Mouse (Mus musculus): ENCODE results near the gene Matn3.
A peak's percentile ranks its signal among the peaks of the same experiment; 100 is the strongest.

Gene Matn3

DNA sequence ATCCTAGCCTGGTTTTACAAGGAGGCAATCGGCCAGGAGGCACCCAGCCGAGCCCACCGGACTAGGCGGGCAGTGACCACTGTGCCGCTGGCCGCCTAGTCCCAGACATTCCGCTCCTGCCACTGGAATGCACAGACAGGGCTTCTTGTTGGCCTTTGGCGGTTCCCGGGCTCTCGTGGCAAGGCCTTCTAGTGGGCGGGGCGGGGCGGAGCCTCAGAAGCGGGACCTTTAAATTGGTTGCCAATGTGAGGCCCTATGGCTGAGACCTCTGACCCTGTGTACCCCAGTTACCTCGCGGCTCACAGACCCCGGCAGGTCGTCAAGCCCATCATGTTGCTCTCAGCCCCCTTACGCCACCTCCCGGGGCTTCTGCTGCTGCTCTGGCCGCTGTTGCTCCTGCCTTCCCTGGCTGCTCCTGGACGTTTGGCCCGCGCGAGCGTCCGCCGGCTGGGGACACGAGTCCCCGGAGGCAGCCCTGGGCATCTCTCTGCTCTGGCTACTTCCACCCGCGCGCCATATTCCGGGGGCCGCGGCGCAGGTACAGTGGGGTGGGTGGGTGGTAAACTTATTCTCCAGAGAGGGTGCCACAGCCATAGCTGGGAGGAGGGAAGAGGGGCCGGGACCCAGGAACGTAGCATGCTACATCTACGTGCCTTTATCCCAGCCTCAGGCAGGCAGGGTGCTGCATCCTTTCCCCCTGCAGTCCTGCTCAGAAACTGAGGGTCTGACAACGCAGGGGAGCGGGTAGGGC, at the start of gene Matn3:
Gene Matn3, plus strand, starts transcription at position 216 of the 751 bp plus-strand sequence.
- no peaks in the 10 kb centered on the region for H3K36me3 ChIP-seq (ENCODE audit: insufficient read depth, low read length)
- H3K27me3 ChIP-seq (ENCODE audit: insufficient read depth, low read length) = peaks cover 51% of the 10 kb centered on the region
- H3K4me1 ChIP-seq (replicated peaks; ENCODE audit: low read depth, low read length) = peaks cover 20% of the 10 kb centered on the region
- TF ChIP-seq POU5F1 (IDR thresholded peaks at IDR 0.05; ENCODE audit: borderline replicate concordance, low read length) (0 out of 2 replicates have a peak, but pooled peaks have one; percentile 27), NANOG (IDR thresholded peaks at IDR 0.05; ENCODE audit: borderline replicate concordance, low read length) (no peak)
- H3K9me3 ChIP-seq (ENCODE audit: low read length) = no peaks in the 10 kb centered on the region
- H3K4me3 ChIP-seq (replicated peaks; ENCODE audit: low read length) = peak within 1 kb of the TSS; percentile 87

DNA sequence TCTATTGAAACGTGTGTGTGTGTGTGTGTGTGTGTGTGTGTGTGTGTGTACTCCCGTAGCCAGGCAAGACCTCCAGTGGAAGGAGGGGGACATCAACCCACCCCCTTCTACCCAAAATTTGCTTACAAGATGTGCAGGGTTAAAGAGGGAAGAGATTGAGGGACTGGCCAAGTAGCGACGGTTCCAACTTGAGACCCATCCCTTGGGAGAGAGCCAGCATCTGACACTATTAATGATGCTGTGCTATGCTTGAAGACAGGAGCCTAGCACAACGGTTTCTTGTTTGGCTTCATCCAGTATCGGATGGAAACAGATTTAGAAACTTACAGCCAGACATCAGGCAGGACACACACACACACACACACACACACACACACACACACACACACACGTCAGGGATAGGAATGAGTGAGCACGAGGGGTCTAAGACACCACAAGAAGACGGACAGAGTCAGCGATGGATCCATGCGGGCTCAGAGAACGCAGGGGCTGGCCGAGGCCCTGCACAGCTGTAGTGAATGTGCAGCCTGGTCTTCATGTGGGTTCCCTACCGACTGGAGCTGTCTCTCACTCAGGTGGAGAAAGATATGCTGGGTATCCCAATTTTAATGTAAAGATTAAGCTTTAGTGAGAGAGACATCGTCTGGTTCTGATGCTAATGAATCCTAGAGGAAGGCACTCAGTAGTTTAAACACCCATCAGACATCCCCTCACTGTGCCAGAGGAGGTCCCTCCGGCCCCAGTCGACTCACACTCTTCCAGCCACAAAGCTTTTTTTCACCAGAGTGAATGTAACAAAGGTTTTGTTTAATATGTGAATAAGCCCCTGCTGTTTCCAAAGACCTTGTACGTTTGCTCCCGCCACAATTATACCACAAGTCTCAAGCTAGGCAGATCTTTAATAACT, 48.6 kb upstream of the Matn3 start:
- peaks cover 45% of the 10 kb centered on the region for H3K4me1 ChIP-seq (replicated peaks; ENCODE audit: low read depth, low read length)
- peak; percentile 60; the same call in 1 of the 2 replicates for TF ChIP-seq NANOG (IDR thresholded peaks at IDR 0.05; ENCODE audit: borderline replicate concordance, low read length)
- no peak for TF ChIP-seq CTCF (conservative IDR thresholded peaks at IDR 0.05; ENCODE audit: low read length)

DNA sequence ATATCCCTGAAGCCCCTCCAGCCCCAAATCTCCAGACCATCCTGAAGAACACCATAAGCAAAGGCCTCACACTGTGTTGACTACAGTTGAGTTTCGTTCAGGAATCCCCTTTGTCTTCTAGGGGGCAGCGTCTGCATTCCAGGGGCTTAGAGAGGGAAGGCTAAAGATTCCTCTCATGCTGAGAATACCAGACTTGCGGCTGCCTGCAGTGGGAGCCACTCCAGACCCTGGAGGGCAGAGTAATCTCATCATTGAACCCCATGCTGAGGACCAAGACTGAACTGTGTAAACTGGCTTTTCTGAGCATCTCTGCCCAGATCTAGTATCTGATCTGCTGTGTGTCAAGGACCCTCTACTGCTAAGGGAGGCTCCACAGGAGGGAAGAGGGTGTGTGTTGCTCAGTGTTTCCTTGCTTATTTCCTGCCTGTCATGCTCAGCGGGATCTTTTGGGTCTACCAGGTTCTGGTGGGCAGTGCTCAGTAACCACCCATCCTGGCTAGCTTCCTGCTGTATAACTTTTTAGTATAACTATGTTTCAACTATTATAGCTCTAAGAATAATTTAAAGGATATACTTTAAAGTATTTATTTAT, 47.5 kb upstream of the Matn3 start:
- TF ChIP-seq POU5F1 (IDR thresholded peaks at IDR 0.05; ENCODE audit: borderline replicate concordance, low read length) (no peak), NANOG (IDR thresholded peaks at IDR 0.05; ENCODE audit: borderline replicate concordance, low read length) (no peak), CTCF (conservative IDR thresholded peaks at IDR 0.05; ENCODE audit: low read length) (no peak)
- no peak overlapping the region for H3K4me3 ChIP-seq (replicated peaks; ENCODE audit: low read length)
- no peaks in the 10 kb centered on the region for H3K36me3 ChIP-seq (ENCODE audit: insufficient read depth, low read length)
- peaks cover 45% of the 10 kb centered on the region for H3K4me1 ChIP-seq (replicated peaks; ENCODE audit: low read depth, low read length)
- H3K9me3 ChIP-seq (ENCODE audit: low read length) = no peaks in the 10 kb centered on the region; the same call in 1 of the 2 replicates
- H3K27me3 ChIP-seq (ENCODE audit: insufficient read depth, low read length) = 0 out of 2 replicates have a peak, but pooled peaks cover 4% of the 10 kb centered on the region

More for the DNA sequence above, 48.6 kb upstream of the Matn3 start:
- H3K27me3 ChIP-seq (ENCODE audit: insufficient read depth, low read length) = peaks cover 7% of the 10 kb centered on the region
- H3K36me3 ChIP-seq (ENCODE audit: insufficient read depth, low read length) = no peaks in the 10 kb centered on the region
- H3K9me3 ChIP-seq (ENCODE audit: low read length) = no peaks in the 10 kb centered on the region; the same call in 1 of the 2 replicates
- H3K4me3 ChIP-seq (replicated peaks; ENCODE audit: low read length) = no peak overlapping the region

DNA sequence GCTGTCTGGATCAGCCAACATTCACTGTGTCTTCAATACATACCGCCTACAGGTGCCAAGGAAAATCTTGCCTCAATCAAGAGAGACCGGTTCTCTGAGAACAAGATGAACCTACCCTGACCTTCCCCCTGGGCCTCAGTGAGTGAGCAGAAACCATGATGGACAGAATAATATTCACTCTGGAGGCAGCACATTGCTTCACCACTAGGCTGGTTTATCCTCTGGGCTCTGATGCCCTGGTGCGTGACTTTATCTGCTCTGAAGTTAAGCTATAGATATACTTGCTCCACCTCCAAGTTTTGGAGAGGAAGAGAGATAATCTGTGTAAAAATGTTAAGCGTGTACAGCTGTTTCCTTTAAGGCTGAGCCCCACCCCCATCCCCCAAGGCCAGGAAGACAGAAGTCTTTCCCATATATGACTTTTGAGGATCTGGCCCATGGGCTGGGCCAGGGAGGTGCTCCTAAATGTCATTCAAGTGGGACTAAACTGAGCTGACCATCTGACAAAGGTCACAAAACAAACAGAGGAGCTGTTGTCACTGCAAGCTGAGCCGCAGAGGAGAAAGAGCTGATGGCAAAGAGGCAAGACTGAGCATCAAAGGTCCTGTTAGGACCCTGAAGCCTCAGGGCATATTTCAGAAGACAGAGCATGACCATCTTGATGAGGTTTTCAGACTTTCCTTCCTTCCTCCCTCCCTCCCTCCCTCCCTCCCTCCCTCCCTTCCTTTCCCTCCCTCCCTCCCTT, 46.6 kb upstream of the Matn3 start:
- Histone ChIP-seq H3K27me3 (ENCODE audit: insufficient read depth, low read length) (0 out of 2 replicates have a peak, but pooled peaks cover 4% of the 10 kb centered on the region), H3K4me3 (replicated peaks; ENCODE audit: low read length) (no peak overlapping the region), H3K9me3 (ENCODE audit: low read length) (no peaks in the 10 kb centered on the region; the same call in 1 of the 2 replicates), H3K4me1 (replicated peaks; ENCODE audit: low read depth, low read length) (peaks cover 45% of the 10 kb centered on the region), H3K36me3 (ENCODE audit: insufficient read depth, low read length) (no peaks in the 10 kb centered on the region)
- TF ChIP-seq POU5F1 (IDR thresholded peaks at IDR 0.05; ENCODE audit: borderline replicate concordance, low read length) (no peak), CTCF (conservative IDR thresholded peaks at IDR 0.05; ENCODE audit: low read length) (no peak), NANOG (IDR thresholded peaks at IDR 0.05; ENCODE audit: borderline replicate concordance, low read length) (no peak)

DNA sequence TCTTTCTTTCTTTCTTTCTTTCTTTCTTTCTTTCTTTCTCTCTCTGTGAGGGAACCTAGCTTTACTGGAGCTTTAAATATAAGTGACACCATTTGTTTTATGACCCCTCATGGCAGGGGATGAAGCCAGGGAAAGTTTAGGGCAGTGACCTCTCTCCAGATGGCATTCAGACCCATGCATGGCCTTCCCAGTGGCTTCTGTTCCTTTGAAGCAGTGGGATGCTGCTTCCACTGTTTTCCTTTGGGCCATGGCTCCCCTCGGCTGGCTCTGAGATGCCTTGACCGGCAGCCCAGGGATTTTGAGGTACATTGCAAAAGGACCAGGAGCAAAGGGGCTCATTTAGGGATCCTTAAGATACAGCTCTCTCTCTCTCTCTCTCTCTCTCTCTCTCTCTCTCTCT, 45.8 kb upstream of the Matn3 start:
- TF ChIP-seq POU5F1 (IDR thresholded peaks at IDR 0.05; ENCODE audit: borderline replicate concordance, low read length) (no peak), NANOG (IDR thresholded peaks at IDR 0.05; ENCODE audit: borderline replicate concordance, low read length) (no peak), CTCF (conservative IDR thresholded peaks at IDR 0.05; ENCODE audit: low read length) (no peak)
- H3K36me3 ChIP-seq (ENCODE audit: insufficient read depth, low read length) = no peaks in the 10 kb centered on the region
- H3K4me3 ChIP-seq (replicated peaks; ENCODE audit: low read length) = no peak overlapping the region
- 0 out of 2 replicates have a peak, but pooled peaks cover 4% of the 10 kb centered on the region for H3K27me3 ChIP-seq (ENCODE audit: insufficient read depth, low read length)
- peaks cover 4% of the 10 kb centered on the region; the same call in 1 of the 2 replicates for H3K9me3 ChIP-seq (ENCODE audit: low read length)
- H3K4me1 ChIP-seq (replicated peaks; ENCODE audit: low read depth, low read length) = peaks cover 44% of the 10 kb centered on the region

DNA sequence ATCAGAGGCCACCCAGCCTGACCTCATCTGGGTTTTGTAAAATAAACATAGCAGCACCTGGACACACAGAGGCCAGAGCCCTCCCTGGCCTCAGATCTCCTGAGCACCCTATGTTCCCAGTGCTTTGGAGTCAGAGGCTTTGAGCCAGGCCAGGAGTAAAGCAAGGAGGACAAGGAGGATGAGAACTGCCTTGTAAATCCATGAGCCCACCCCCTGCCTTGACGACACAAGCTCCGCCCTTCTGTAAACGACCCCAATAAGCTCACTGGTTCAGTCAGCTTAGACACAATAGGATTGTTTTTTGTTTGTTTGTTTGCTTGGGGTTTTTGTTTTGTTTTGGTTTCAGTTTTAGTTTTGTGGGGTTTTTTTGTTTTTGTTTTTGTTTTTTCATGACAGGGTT, 45.2 kb upstream of the Matn3 start:
- TF ChIP-seq NANOG (IDR thresholded peaks at IDR 0.05; ENCODE audit: borderline replicate concordance, low read length) = no peak
- no peak for TF ChIP-seq CTCF (conservative IDR thresholded peaks at IDR 0.05; ENCODE audit: low read length)
- no peak for TF ChIP-seq POU5F1 (IDR thresholded peaks at IDR 0.05; ENCODE audit: borderline replicate concordance, low read length)
- Histone ChIP-seq H3K4me1 (replicated peaks; ENCODE audit: low read depth, low read length) (peaks cover 39% of the 10 kb centered on the region), H3K4me3 (replicated peaks; ENCODE audit: low read length) (no peak overlapping the region), H3K9me3 (ENCODE audit: low read length) (peaks cover 6% of the 10 kb centered on the region; the same call in 1 of the 2 replicates), H3K27me3 (ENCODE audit: insufficient read depth, low read length) (no peaks in the 10 kb centered on the region), H3K36me3 (ENCODE audit: insufficient read depth, low read length) (no peaks in the 10 kb centered on the region)

DNA sequence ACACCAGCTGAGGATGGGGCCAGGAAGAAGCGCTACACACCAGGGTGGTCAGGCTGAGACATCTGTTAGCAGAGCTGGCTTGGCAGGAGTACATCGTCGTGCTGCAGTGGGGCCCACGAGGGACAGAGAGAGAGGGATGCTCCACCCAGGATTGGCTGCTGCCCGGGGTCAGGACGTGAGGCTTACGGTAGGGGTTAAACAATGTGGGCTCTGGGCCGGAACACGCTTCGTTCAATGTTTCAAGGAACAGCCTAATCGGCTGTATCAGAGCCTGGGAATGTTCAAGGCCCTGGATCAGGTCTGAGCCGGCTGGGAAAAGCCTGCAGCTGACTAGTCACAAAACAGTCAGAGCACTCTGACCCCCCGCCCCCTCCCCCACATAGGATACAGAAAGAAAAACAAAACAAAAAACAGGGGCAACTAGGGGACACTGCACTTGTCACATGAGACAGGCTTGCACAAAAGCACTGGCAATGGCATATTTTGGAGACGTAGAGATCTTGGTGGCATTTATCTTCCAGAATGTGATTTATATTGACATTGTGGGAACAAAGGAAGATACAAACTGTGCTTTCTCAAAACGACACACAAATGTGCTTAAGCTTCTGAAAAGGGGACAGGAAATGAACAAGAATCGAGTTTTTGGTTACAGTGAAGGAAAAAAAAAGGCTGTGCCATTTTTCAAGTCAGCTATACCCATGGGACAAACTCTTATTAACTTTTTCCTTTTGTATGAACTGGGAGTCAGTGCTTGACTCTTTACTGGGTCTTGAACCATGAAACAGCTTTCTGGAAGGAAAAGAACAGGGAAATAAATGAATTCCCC, 34.7 kb upstream of the Matn3 start:
- Histone ChIP-seq H3K4me3 (replicated peaks; ENCODE audit: low read length) (peak overlapping the region; percentile 30; the same call in 1 of the 2 replicates), H3K4me1 (replicated peaks; ENCODE audit: low read depth, low read length) (peaks cover 55% of the 10 kb centered on the region), H3K36me3 (ENCODE audit: insufficient read depth, low read length) (no peaks in the 10 kb centered on the region), H3K9me3 (ENCODE audit: low read length) (no peaks in the 10 kb centered on the region), H3K27me3 (ENCODE audit: insufficient read depth, low read length) (peaks cover 8% of the 10 kb centered on the region; the same call in 1 of the 2 replicates)
- TF ChIP-seq CTCF (conservative IDR thresholded peaks at IDR 0.05; ENCODE audit: low read length) = no peak
- no peak for TF ChIP-seq POU5F1 (IDR thresholded peaks at IDR 0.05; ENCODE audit: borderline replicate concordance, low read length)
- TF ChIP-seq NANOG (IDR thresholded peaks at IDR 0.05; ENCODE audit: borderline replicate concordance, low read length) = no peak
